Mouse (Mus musculus) adrenal gland, postnatal 25 days (tissue): Measurements from ENCODE around the gene Cnnm2. TPM values are rescaled to one million over a fixed set of nuclear protein-coding genes. Genes with fewer than 3 reads are reported as not detected.

ENCODE experiments used
- DNase-seq: peaks from one replicate; pipeline ENCODE4 v3.0.0; 2021; ENCODE audit warnings: mixed read lengths
- total RNA-seq: library from RNA; stranded (reverse); gene quantifications from 2 replicates; pipeline ENCODE4 v1.2.3, GENCODE M21; 2021

Gene Cnnm2
- total RNA-seq, 1 experiment from 2014 or later = 20.9 TPM

DNA sequence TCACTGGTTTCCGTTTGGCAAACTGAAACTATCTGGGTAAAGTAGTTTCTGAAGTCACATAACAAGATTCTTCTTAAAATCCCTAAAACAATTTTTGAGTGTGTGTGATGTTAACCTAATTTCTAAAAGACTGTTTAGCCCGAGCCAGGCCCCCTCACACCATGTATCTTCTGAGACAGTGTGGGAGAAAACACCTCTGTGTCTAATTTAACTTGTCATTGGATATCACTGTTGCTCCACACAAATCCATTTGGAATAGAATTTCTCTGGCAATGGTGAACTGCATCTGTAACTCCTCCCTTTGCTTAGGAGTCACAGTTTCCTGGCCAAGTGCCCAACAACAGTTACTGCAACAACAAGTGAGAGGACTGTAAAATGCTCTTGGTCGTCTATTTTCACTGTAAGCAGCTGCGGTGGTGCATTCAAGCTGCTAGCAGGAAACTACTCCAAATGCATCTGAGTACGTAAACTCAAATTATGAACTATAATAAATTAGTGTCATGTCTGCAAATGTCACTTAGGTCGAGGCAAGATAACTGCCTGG, 167.7 kb downstream of the Cnnm2 start:
- peak; percentile 89 for DNase-seq

Other genes starting within 250 kb of the Cnnm2 start
- gene Arl3, start 188.4 kb upstream of the Cnnm2 start, total RNA-seq = 50.3 and 61.0 TPM in 2 replicates
- gene Sfxn2, start 188.2 kb upstream of the Cnnm2 start, total RNA-seq = 8.0 and 12.7 TPM in 2 replicates
- 154 and 189 TPM in 2 replicates for gene Wbp1l, start 162.5 kb upstream of the Cnnm2 start, total RNA-seq
- 1.2 and 1.9 TPM in 2 replicates for gene Cyp17a1, start 88.4 kb upstream of the Cnnm2 start, total RNA-seq
- gene Borcs7, start 71.7 kb upstream of the Cnnm2 start, total RNA-seq = 14.4 and 18.0 TPM in 2 replicates
- 86.5 and 93.0 TPM in 2 replicates for gene As3mt, start 54.1 kb upstream of the Cnnm2 start, total RNA-seq